Mouse (Mus musculus): ENCODE measurements around the gene Prr5.

Gene Prr5

DNA sequence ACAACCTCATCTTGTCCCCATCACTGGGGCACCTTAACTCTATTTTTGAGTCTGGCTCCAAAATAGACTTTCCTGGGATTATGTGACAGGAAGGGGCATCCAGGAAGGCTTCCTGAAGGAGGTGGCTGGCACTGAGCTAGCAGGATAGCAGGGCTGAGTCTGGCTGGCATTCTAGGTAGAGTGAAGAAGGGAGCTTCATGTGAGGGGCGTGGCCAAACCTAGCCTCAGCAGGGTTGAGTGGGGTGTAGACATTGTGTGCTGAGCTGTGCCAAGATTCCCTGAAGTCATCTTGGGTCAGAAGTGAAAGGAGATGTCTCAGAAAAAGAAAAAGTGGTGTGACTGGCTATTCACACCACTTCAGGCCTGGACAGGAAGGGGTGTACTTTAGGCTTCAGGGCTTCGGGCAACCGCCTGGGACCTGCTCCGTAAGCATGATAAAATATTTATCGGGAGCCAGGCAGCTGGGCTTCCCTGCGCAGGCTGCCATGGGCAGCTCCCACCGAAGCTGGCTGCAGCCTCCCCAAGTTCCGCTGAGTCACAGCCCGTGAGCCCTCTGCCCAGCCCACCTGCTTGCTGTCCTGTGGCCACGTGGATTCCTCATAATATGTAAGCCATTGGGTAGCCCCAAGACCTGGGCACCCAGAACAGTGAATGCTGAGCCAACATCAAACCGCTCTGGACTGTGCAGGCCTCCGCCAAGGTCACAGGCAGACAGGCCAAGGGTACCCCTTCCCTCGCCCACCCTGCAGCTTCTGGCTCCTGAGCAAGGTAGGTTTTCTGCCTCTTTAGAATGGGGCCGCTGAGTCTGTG is at the start of gene Prr5:
Prr5 (plus strand) TSS at position 683 of the 810 bp plus-strand sequence.
- no peak for DNase-seq

- DNase-seq, result no peak
These were observed 49.4 kb upstream of the Prr5 start for GRCm38 (mm10) chr15:84620028-84620427.

- no peak for DNase-seq
These were observed 47.5 kb upstream of the Prr5 start for GRCm38 (mm10) chr15:84621722-84622428.

- peak; percentile 52 for DNase-seq
These were observed 44.5 kb upstream of the Prr5 start for GRCm38 (mm10) chr15:84624870-84625269.

GRCm38 (mm10) chr15:84625712-84626414 is 43.6 kb upstream of the Prr5 start:
- DNase-seq, result peak; percentile 74

DNA sequence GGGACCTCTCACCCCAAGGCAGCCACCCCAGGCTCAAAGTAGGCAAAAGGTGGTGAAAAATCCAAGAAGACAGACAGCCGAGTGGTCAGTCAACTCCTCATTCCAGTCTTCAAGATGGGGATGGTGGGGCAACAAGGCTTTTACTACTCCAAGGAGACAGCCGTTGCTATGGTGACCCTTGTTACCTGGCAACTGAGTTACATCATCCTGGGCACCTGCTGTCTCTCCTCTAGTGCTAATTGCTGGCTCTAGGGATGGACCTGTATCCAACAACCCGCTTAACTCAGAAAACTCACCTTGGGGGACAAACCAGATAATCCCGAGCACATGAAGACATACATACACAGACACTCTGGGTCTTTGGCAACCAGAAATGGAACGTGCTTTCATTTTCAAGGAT is 42.1 kb upstream of the Prr5 start:
- no peak for DNase-seq

- peak; percentile 47 for DNase-seq
These were observed 39.7 kb upstream of the Prr5 start for GRCm38 (mm10) chr15:84629680-84630079.

- DNase-seq, result peak; percentile 84
These were observed 37.9 kb upstream of the Prr5 start for GRCm38 (mm10) chr15:84631560-84631959.

DNA sequence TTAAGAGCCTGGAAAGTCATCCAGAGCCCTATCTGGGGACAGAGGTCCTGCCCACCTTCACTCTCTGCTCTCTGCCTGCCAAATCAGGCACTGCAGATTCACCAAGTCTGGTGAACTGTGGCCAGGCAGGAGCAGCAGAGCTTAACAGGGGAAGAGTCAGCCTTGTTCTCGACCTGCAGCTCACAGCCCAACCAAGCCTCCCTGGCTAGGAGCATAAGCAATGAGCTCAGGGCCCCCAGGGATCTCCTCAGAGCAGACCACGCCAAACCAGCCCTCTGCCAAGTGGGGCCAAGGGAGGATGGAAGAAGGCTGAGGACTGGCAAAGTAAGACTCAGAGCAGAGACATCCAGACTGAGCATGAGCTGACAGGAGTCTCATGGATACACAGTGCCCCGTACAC is 35.1 kb upstream of the Prr5 start:
- no peak for DNase-seq

DNA sequence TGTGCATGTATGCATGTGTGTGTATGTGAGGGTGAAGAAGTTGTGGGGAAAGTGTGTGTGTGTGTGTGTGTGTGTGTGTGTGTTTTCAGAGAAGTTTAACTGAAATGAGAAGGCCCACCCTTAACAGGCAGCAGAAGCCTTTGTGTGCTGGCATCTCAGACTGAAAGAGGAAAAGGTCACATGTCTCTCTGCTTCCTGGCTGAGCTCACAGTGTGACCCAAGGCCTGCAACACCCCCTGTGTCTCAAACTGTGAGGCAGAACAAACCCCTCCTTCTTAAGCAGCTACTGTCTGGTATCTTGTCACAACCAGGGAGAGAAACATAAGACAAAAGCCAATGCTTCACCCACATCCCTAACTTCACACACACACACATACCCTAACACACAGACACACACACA is 31.0 kb upstream of the Prr5 start:
- DNase-seq, result peak; percentile 53

DNA sequence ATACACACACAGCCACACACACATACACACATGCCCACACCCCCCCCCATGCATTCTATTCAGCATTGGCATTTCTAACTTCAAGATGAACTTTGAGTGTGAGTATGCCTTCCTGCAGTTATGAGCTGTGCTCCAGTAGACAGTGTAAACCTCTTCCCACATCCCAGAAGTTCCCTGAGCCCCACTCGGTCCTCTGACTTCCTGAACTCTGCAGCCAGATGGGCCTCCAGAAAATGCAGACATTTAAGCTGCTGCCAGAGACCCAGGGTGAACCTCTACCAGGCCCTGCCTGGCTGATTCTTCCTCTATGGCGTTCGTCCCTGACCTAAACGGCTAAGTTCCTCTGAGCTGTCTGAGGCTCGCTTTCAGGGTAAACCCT is 30.4 kb upstream of the Prr5 start:
- no peak for DNase-seq

GRCm38 (mm10) chr15:84639451-84640136 is 29.8 kb upstream of the Prr5 start:
- peak; percentile 73 for DNase-seq

DNA sequence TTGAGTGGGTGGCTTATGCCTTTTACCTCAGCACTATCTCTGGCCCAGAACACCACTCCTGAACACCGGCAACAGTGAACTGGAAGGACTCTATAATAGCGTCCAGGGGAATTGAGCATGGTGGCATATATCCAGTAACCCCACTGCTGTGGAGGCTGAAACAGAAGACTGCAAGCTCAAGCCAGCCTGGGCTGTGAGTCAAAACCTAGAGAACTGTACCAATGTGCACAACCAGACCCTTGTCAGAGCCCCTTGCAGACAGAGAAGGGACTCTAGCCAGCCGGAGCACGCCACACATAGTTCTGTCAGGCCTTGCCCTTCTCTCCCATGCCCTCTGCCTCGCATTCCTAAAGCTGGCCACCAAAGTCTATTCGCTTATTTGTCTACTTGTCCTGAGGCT is 28.7 kb upstream of the Prr5 start:
- DNase-seq, result no peak

DNA sequence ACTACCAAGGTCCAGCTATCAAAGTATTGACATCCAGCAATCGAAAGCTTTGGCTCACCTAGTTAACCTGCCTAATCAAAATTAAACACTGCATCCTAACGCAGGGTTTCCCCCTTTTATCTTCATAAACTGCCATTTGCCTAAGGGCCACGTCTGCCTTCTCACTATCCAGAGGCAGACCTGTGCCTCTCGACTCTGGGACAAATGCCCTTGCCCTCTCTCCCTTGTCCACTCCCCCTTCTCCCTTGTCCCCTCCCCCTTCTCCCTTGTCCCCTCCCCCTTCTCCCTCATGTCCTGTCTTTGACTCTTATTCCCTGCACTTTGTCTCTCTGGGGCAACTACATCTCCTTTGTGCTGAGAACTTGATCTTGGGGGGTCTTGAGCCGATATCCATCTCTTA is 28.3 kb upstream of the Prr5 start:
- DNase-seq, result no peak

GRCm38 (mm10) chr15:84641948-84642347 is 27.5 kb upstream of the Prr5 start:
- DNase-seq, result peak; percentile 35

DNA sequence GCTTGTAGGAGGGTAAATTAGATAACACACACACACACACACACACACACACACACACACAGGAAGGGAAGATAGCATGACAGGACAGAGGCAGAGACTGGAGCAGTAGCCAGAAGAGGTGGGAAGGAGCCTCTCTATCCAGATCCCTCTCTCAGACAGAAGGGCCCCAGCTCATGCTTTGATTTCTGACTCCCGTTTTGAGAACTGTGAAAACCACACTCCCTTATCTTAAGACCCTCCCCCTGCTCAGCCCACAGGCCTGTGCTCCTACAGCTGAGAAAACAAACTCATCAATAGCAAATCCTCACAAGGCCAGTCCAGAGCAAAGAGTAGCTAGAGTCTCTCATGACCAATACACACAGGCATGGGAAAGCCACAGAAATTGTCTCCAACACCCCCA is 26.2 kb upstream of the Prr5 start:
- no peak for DNase-seq

DNA sequence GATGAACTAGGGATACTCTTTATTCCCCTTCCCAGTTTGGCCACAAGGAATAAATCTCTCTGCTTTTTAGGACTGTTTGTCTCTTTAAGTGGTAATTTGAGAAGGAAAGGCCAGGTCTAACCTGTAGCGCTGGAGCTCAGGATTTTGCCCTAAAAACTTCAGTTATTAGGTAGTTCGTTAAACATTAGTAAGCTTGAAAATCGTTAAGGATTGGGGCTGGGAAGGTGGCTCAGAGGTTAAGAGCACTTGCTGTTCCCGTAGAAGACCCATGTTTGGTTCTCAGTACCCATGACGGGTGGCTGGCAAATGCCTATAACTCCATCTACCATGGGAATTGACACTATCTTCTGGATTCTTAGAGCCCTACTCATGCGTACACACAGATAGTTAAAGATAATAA is 17.9 kb upstream of the Prr5 start:
- no peak for DNase-seq

DNA sequence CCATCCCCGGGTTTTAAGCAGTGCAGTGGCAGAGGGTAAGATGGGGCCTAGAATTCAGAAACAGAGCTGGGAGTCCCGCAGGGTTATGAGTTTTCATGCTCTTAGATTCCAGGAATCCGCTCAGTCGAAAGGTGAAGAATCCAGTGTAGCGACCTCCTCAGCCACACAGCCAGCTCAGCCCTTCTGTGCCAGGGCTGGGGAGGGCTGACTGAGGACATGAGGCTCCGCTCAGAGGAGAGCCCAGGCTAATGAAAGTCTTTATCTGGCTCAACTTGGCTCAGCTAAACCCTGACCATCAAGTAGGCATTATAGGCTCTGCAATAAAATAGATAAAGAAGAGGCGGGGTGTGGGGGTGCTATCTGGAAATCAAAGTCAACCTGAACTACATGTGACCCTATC is 16.3 kb upstream of the Prr5 start:
- DNase-seq, result no peak

GRCm38 (mm10) chr15:84653979-84654966 is 15.1 kb upstream of the Prr5 start:
- peak; percentile 83 for DNase-seq

DNA sequence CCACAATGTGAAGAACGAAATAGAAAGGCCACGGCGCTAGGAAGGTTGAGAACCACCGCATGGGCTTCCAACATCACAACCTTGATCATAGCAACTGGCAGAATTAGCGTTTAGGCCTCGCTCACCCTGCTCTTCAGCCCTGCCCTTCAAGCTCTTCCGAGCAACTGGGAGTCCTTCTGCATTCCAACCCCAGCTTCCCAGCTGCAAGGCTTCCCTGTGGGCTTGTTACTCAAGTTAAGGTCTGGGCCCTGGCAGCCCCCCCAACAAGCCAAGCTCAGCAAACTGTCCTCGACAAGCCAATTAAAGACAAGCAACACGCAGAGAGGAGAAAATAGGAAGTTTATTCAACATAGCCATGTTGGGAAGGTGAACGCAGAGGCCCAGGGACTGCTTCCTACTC is 14.4 kb upstream of the Prr5 start:
- DNase-seq, result no peak

DNA sequence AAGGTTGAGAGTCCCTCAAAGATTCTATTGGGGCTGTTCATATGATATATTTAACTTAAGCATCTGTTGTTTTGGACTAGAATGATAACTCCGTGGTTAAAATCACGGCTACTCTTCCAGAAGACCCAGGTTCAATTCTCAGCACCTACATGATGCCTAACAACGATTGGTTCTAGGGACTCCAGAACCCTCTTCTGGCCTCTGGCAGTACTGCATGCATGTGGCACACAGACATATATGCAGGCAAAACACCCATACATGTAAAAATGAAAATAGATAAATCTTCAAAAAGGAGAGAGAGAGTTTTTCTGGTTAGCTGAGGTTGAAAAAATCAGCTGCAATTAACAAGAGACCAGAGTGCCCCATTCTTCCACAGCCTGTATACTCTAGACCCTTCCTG is 12.7 kb upstream of the Prr5 start:
- no peak for DNase-seq
